Mouse (Mus musculus): ENCODE data around the gene Dand5.

DNA sequence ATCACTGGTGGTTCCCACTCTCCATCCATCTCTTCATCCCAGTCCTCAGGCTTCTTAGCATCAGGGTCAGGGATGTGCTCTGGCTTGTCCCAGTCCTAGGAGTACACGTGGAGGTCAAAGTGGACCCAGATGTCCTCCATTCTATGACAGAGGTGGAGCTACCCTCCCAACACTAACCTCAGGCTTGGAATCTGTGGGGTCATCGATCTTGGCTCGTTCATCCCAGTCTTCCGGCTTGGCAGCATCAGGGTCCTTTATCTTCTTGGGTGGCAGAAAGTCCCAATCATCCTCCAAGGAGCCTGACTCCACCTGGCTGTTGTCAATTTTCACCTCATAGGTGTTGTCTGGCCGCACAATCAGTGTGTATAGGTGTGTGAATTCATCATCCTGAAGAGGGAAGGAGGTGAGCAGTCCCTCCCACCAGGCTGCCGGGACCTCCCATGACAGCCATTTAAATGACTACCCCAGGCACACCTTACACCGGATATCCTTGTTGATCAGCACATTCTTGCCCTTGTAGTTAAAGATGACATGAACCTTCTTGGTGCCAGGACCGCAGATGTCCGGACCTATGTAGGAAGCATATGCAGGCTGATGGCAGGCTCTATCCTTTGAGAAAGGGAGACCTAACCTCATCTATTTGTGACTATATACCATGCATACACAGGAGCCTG lies 21.9 kb upstream of the Dand5 start:
- TF ChIP-seq CTCF (IDR thresholded peaks at IDR 0.05; ENCODE audit: low read depth, low read length) (no peak), POLR2AphosphoS5 (IDR thresholded peaks at IDR 0.05; ENCODE audit: insufficient replicate concordance, low read depth, low read length) (peak; percentile 85; the same call in 1 of the 2 replicates), TAL1 (conservative IDR thresholded peaks at IDR 0.05; ENCODE audit: low read depth, low read length) (no peak), GATA1 (IDR thresholded peaks at IDR 0.05; ENCODE audit: borderline replicate concordance, low read length) (no peak)

Measured in G1E (cell line).